Mouse (Mus musculus) heart, adult 2 months (tissue): ENCODE results near the gene Cttnbp2nl. TPM values are rescaled to one million over a fixed set of nuclear protein-coding genes. Genes with fewer than 3 reads are reported as not detected.

ENCODE experiments used
- DNase-seq, 2 experiments: peaks; one replicate each; pipeline ENCODE4 v3.0.0; 2021
- H3K27ac ChIP-seq: fragments of 200-600 bp; 2 replicates; pipeline ENCODE4 v1.8.1; 2022
- H3K27me3 ChIP-seq: fragments of 200-500 bp; 2 replicates; pipeline ENCODE4 v1.6.1; 2012; ENCODE audit warnings: mild to moderate bottlenecking, low read length, inconsistent platforms, mixed read lengths; ENCODE audit not compliant: control insufficient read depth, insufficient read depth
- H3K36me3 ChIP-seq: fragments of 200-500 bp; 2 replicates; pipeline ENCODE4 v1.6.1; 2012; ENCODE audit warnings: low read length, inconsistent platforms; ENCODE audit not compliant: control insufficient read depth, insufficient read depth
- H3K4me1 ChIP-seq: fragments of 200-500 bp; 2 replicates; pipeline ENCODE4 v1.6.1; 2011; ENCODE audit warnings: low read length; ENCODE audit not compliant: control insufficient read depth, insufficient read depth
- H3K4me3 ChIP-seq: fragments of 200-600 bp; 2 replicates; pipeline ENCODE4 v1.8.1; 2022
- H3K79me2 ChIP-seq: fragments of 200-500 bp; replicated peaks from 2 replicates; pipeline ENCODE4 v1.6.1; 2012; ENCODE audit warnings: mild to moderate bottlenecking, inconsistent platforms, low read length, moderate library complexity, mixed read lengths; ENCODE audit not compliant: control insufficient read depth, insufficient read depth
- H3K9ac ChIP-seq: fragments of 200-500 bp; 2 replicates; pipeline ENCODE4 v1.6.1; 2012; ENCODE audit warnings: low read depth, mild to moderate bottlenecking, control low read depth, inconsistent platforms, low read length, mixed read lengths
- CTCF ChIP-seq: fragments of 200-600 bp; IDR thresholded peaks from 2 replicates; pipeline ENCODE4 v1.8.1; 2022; ENCODE audit warnings: antibody characterized with exemption, mild to moderate bottlenecking, moderate library complexity
- EP300 ChIP-seq: fragments of 200-500 bp; IDR thresholded peaks from 2 replicates; pipeline ENCODE4 v1.6.1; 2011; ENCODE audit warnings: low read depth, low read length, control low read depth; ENCODE audit not compliant: insufficient read depth
- POLR2A ChIP-seq: fragments of 200-500 bp; IDR thresholded peaks from 2 replicates; pipeline ENCODE4 v1.6.1; 2011; ENCODE audit warnings: mild to moderate bottlenecking, low read depth, low read length, control low read depth; ENCODE audit not compliant: insufficient read depth
- WGBS: fragments of 180-500 bp; shearing (Covaris S2); methylation state at CpG from one replicate; pipeline ENCODE4 v1.1.7; 2018; 5-methylcytosine and 5-hydroxymethylcytosine counted together
- intact Hi-C: fragments of 180-260 bp; cut with DNase I; formaldehyde crosslinking; loops from one replicate; pipeline ENCODE4 v1.15.1; 2025
- polyA plus RNA-seq: library from polyadenylated mRNA; depleted of rRNA; stranded (reverse); fragments of >200 nt; gene quantifications from 2 replicates; pipeline ENCODE4 v1.2.3, GENCODE M21; 2012
- total RNA-seq, 2 experiments: library from RNA; stranded (reverse); gene quantifications; 2 replicates each; pipeline ENCODE4 v1.2.3; 2021

The Cttnbp2nl gene
- total and polyA plus RNA-seq, 3 experiments, result 4.1 to 20.9 (median 15.3) TPM

DNA sequence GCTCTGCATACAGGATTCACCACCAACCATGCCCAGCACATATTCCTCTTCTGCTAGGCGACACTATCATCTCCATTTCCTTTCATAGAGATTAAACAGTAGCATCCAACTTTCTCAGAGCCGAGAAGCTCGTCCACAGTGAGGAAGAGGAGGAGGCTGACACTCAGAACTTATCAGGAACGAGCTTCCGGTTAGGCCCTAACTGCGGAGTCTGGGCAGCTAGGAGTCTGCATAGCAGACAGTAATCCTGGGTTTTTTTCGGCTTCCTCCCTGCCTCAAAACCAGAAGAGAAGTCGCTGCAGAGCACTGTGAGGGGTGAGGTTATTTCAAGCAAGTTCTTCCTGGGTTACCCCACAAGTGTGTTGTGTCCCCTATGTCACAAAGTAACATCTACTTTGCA, 35.6 kb downstream of the Cttnbp2nl start:
- Histone ChIP-seq H3K4me3 (peak overlapping the region; percentile 9; the same call in 1 of the 2 replicates), H3K27ac (peak overlapping the region; percentile 88), H3K9ac (peak overlapping the region; percentile 36; the same call in 1 of the 2 replicates), H3K27me3 (no peaks in the 10 kb centered on the region), H3K79me2 (peaks cover 2% of the 10 kb centered on the region; the same call in 1 of the 2 replicates), H3K36me3 (peaks cover 29% of the 10 kb centered on the region), H3K4me1 (peaks cover 39% of the 10 kb centered on the region)
- DNase-seq, result peak in 1 of 2 experiments; percentile 28
- intact Hi-C loops, result no loop called here
- 26% methylated on average over 8 of the region's 8 CpGs for WGBS
- TF ChIP-seq EP300 (no peak), POLR2A (no peak), CTCF (no peak)

GRCm38 (mm10) chr3:105016204-105016603, 36.7 kb downstream of the Cttnbp2nl start:
- peak overlapping the region; percentile 88 for H3K27ac ChIP-seq
- no peaks in the 10 kb centered on the region for H3K27me3 ChIP-seq
- TF ChIP-seq POLR2A (0 out of 2 replicates have a peak, but pooled peaks have one; percentile 31), EP300 (no peak), CTCF (no peak)
- peaks cover 2% of the 10 kb centered on the region; the same call in 1 of the 2 replicates for H3K79me2 ChIP-seq
- H3K4me1 ChIP-seq, result peaks cover 37% of the 10 kb centered on the region
- 48% methylated on average over 7 of the region's 7 CpGs for WGBS
- DNase-seq, result peak in 1 of 2 experiments; percentile 19
- peaks cover 27% of the 10 kb centered on the region for H3K36me3 ChIP-seq
- 0 out of 2 replicates have a peak overlapping the region, but pooled peaks have one; percentile 38 for H3K9ac ChIP-seq
- intact Hi-C loops, result no loop called here
- H3K4me3 ChIP-seq, result no peak overlapping the region

DNA sequence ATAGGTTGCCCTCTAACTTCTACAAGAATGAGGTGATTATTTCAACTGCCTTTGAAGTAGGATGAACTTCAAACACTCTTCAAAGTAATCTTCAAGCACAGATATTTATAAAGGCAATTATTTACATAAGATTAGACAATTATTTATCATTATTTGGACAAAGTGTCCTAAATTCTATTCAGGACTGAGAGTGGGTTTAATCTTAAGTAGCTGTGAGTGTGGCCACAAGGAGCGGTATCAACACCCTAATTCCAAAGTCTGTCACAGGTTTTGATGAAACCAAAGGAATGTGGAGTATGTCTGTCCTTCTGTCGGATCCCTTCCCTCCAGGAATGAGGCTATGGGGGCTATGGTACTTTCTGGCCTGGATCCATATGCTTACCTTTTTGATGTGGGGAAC, 38.0 kb downstream of the Cttnbp2nl start:
- Histone ChIP-seq H3K27ac (no peak overlapping the region), H3K4me1 (peaks cover 31% of the 10 kb centered on the region), H3K27me3 (no peaks in the 10 kb centered on the region), H3K79me2 (peaks cover 2% of the 10 kb centered on the region; the same call in 1 of the 2 replicates), H3K4me3 (no peak overlapping the region), H3K9ac (no peak overlapping the region), H3K36me3 (peaks cover 20% of the 10 kb centered on the region)
- DNase-seq, result no peak
- 84% methylated on average over 2 of the region's 2 CpGs for WGBS
- no peak for TF ChIP-seq CTCF
- no peak for TF ChIP-seq POLR2A
- TF ChIP-seq EP300, result no peak
- intact Hi-C loops, result loop anchor here (2.0 kb wide), 1 partner anchor 18 kb away; no protein-coding TSS in a partner anchor

- H3K9ac ChIP-seq, result no peak overlapping the region
- H3K27me3 ChIP-seq, result no peaks in the 10 kb centered on the region
- DNase-seq, result peak; percentile 30 to 33
- H3K36me3 ChIP-seq, result peaks cover 18% of the 10 kb centered on the region
- H3K4me1 ChIP-seq, result peaks cover 21% of the 10 kb centered on the region
- 60% methylated on average over 7 of the region's 7 CpGs for WGBS
- no peak overlapping the region for H3K4me3 ChIP-seq
- peak overlapping the region; percentile 22 for H3K27ac ChIP-seq
- peaks cover 4% of the 10 kb centered on the region; the same call in 1 of the 2 replicates for H3K79me2 ChIP-seq
- TF ChIP-seq POLR2A (no peak), EP300 (no peak), CTCF (no peak)
- intact Hi-C loops, result no loop called here
These were observed 40.1 kb downstream of the Cttnbp2nl start for GRCm38 (mm10) chr3:105012696-105013313.

DNA sequence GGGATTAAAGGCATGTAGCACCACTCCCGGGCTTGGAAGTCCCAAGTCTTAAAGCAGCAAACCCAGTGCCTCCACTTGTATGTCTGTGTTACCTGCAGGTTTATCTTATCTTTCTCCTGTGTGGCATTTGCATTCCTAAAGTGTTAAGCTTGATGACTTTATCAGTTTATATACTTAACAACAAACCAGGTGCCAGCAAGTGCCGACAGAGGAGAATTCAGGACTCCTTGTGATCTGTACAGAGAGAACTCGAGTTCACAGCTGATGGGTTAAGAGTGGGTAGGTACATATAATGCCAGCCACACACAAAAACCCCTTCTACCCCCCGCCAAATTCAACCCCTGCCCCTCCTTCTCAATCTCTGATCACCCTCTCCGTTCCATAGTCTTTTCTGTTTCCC, 41.1 kb downstream of the Cttnbp2nl start:
- intact Hi-C loops, result no loop called here
- Histone ChIP-seq H3K9ac (no peak overlapping the region), H3K4me1 (peaks cover 14% of the 10 kb centered on the region), H3K4me3 (no peak overlapping the region), H3K36me3 (peaks cover 12% of the 10 kb centered on the region), H3K79me2 (peaks cover 4% of the 10 kb centered on the region; the same call in 1 of the 2 replicates), H3K27me3 (no peaks in the 10 kb centered on the region), H3K27ac (no peak overlapping the region)
- peak in 1 of 2 experiments; percentile 9 for DNase-seq
- no peak for TF ChIP-seq CTCF
- TF ChIP-seq EP300, result no peak
- TF ChIP-seq POLR2A, result no peak
- WGBS, result 67% methylated on average over 5 of the region's 5 CpGs

- Histone ChIP-seq H3K36me3 (peaks cover 8% of the 10 kb centered on the region), H3K79me2 (0 out of 2 replicates have a peak, but pooled peaks cover 2% of the 10 kb centered on the region), H3K4me1 (peaks cover 4% of the 10 kb centered on the region), H3K4me3 (no peak overlapping the region), H3K27me3 (no peaks in the 10 kb centered on the region), H3K9ac (no peak overlapping the region), H3K27ac (no peak overlapping the region)
- intact Hi-C loops, result no loop called here
- no peak for DNase-seq
- TF ChIP-seq CTCF (no peak), POLR2A (no peak), EP300 (no peak)
- WGBS, result 87% methylated on average over 11 of the region's 11 CpGs
These were observed 42.1 kb downstream of the Cttnbp2nl start for GRCm38 (mm10) chr3:105010681-105011339.
